In the genomic region with DNA sequence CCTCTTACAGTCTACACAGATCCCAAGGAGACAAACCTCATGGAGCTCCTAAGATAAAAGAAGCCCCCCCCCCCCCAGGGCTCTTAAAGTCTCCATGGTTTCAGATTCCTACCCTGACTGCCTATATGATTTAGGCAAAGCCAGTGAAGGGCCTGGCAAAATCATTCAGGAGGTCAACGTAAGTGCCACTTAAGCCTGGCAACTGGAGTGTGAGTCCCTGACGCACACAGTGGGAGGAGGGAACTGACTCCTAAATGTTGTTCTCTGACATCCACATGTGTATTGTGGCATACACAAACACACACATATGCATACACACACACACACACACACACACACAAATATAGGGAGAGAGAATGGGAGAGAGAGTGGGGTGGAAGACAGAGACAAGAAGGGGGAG, we compare ENCODE assay signal across 17 mouse cellular contexts.
"Had no signal": no experiment of that assay in that cellular context is flagged by ENCODE, and none has a peak within 500 bp of the region (broad histone marks: within the 10 kb centered on the region; RNA-seq: fewer than 3 reads in every experiment).

No protein-coding gene starts in this region.

- H3K9me3 ChIP-seq: liver, embryonic 13.5 days; liver, embryonic 15.5 days; midbrain, embryonic 13.5 days; midbrain, embryonic 15.5 days; neural tube, embryonic 12.5 days had no signal

- ATAC-seq: liver, postnatal 0 days; midbrain, embryonic 13.5 days; midbrain, embryonic 15.5 days had no signal

- H3K4me3 ChIP-seq: liver, embryonic 13.5 days; liver, embryonic 15.5 days; megakaryocyte, embryonic 14.5 days; midbrain, embryonic 13.5 days; midbrain, embryonic 15.5 days; neural tube, embryonic 12.5 days had no signal

- H3K4me2 ChIP-seq: liver, embryonic 11.5 days; liver, embryonic 13.5 days; liver, embryonic 15.5 days; midbrain, embryonic 11.5 days; midbrain, embryonic 13.5 days; midbrain, embryonic 15.5 days; neural tube, embryonic 12.5 days had no signal

- H3K9ac ChIP-seq: liver, embryonic 13.5 days; liver, embryonic 15.5 days; liver, postnatal 0 days; midbrain, embryonic 13.5 days; midbrain, embryonic 15.5 days; neural tube, embryonic 12.5 days had no signal

- DNase-seq: liver; liver, embryonic 13.5 days; liver, postnatal 0 days; right cerebral cortex, postnatal 25 days; right cerebral cortex, postnatal 4 days; spleen, adult 18-20 months; thymus, adult 18-20 months; thymus, postnatal 14 days; thymus, postnatal 36 days had no signal

- H3K27me3 ChIP-seq: liver, embryonic 13.5 days; liver, embryonic 15.5 days; megakaryocyte, embryonic 14.5 days; midbrain, embryonic 13.5 days; midbrain, embryonic 15.5 days; neural tube, embryonic 12.5 days had no signal

- H3K4me1 ChIP-seq: liver, embryonic 13.5 days; liver, embryonic 15.5 days; megakaryocyte, embryonic 14.5 days; midbrain, embryonic 13.5 days; midbrain, embryonic 15.5 days; neural tube, embryonic 12.5 days had no signal

- H3K27ac ChIP-seq: liver, embryonic 13.5 days; liver, embryonic 15.5 days; macrophage; midbrain, embryonic 13.5 days; midbrain, embryonic 15.5 days; neural tube, embryonic 12.5 days had no signal

- H3K36me3 ChIP-seq: liver, embryonic 13.5 days; liver, embryonic 15.5 days; midbrain, embryonic 13.5 days; midbrain, embryonic 15.5 days had no signal
